Mouse (Mus musculus) ES-E14 (cell line): Measurements from ENCODE around the gene Emp3. TPM values are rescaled to one million over a fixed set of nuclear protein-coding genes. Genes with fewer than 3 reads are reported as not detected.
"Not testable (repeated sequence)": the region's sequence is repeated elsewhere in the genome, so short reads cannot be mapped to it uniquely, and the experiment has no call there.

Experiments
- DNase-seq: peaks from one replicate; pipeline ENCODE4 v3.0.0-alpha.2; 2013; ENCODE audit warnings: low read depth, low spot score
- H3K27ac ChIP-seq: 2 replicates; pipeline ENCODE4 v1.5.1; 2012; ENCODE audit warnings: low read depth, mild to moderate bottlenecking, low read length, moderate library complexity, mixed read lengths; ENCODE audit not compliant: poor library complexity, insufficient read depth, severe bottlenecking
- H3K36me3 ChIP-seq: 2 replicates; pipeline ENCODE4 v1.6.1; 2012; ENCODE audit warnings: mild to moderate bottlenecking, low read length, moderate library complexity, mixed read lengths; ENCODE audit not compliant: control insufficient read depth, poor library complexity, insufficient read depth, severe bottlenecking
- H3K4me1 ChIP-seq, 2 experiments: fragments of 150-350 bp in 1 of 2; sonication (generic) in 1 of 2; 2 replicates each; pipeline ENCODE4 v1.6.1; 2012; ENCODE audit warnings: low read length in 2 of 2, mild to moderate bottlenecking in 1 of 2, mixed read lengths in 1 of 2; ENCODE audit not compliant: control insufficient read depth in 2 of 2, insufficient read depth in 2 of 2, poor library complexity in 1 of 2
- H3K4me3 ChIP-seq, 2 experiments: fragments of 150-350 bp in 1 of 2; sonication (generic) in 1 of 2; 2 replicates each; pipeline ENCODE4 v1.5.1; 2012; ENCODE audit warnings: low read length in 2 of 2, low read depth in 1 of 2, mild to moderate bottlenecking in 1 of 2, mixed read lengths in 1 of 2; ENCODE audit not compliant: insufficient read depth in 1 of 2, poor library complexity in 1 of 2, severe bottlenecking in 1 of 2
- H3K9ac ChIP-seq: 2 replicates; pipeline ENCODE4 v1.6.1; 2012; ENCODE audit warnings: low read depth, mild to moderate bottlenecking, low read length, mixed read lengths; ENCODE audit not compliant: poor library complexity, insufficient read depth, severe bottlenecking
- H3K9me3 ChIP-seq: fragments of 150-350 bp; sonication (generic); 2 replicates; pipeline ENCODE4 v1.6.1; 2012; ENCODE audit warnings: low read depth, mild to moderate bottlenecking, low read length; ENCODE audit not compliant: control insufficient read depth, insufficient read depth
- CHD2 ChIP-seq: IDR thresholded peaks from 2 replicates; pipeline ENCODE4 v1.6.1; 2014; ENCODE audit warnings: mild to moderate bottlenecking, low read depth, low read length, inconsistent platforms
- HCFC1 ChIP-seq: IDR thresholded peaks from 2 replicates; pipeline ENCODE4 v1.6.1; 2012; ENCODE audit warnings: low read length, inconsistent platforms, borderline replicate concordance; ENCODE audit not compliant: insufficient read depth
- MAFK ChIP-seq: IDR thresholded peaks from 2 replicates; pipeline ENCODE4 v1.6.1; 2014; ENCODE audit warnings: mild to moderate bottlenecking, low read depth, low read length, inconsistent platforms; ENCODE audit not compliant: insufficient read depth
- ZC3H11A ChIP-seq: IDR thresholded peaks from 2 replicates; pipeline ENCODE4 v1.6.1; 2012; ENCODE audit warnings: low read depth, mild to moderate bottlenecking, inconsistent platforms, low read length, borderline replicate concordance
- ZNF384 ChIP-seq: IDR thresholded peaks from 2 replicates; pipeline ENCODE4 v1.6.1; 2012; ENCODE audit warnings: low read depth, low read length, inconsistent platforms
- in situ Hi-C, 2 experiments: fragments of 600-800 bp; cut with MboI; formaldehyde crosslinking; loops; one replicate each; pipeline ENCODE4 v1.15.1; 2025; ENCODE audit warnings: low sequenced_read_pairs in 2 of 2, inconsistent platforms in 1 of 2; ENCODE audit not compliant: unreplicated experiment in 2 of 2
- total RNA-seq: library from RNA; depleted of rRNA; stranded (reverse); fragments of 300-350 nt; gene quantifications from 2 replicates; pipeline ENCODE4 v1.2.3, GENCODE M21; 2012

The Emp3 gene
- total RNA-seq, 1 experiment = 56.5 TPM

GRCm38 (mm10) chr7:45939836-45940235 lies 18.6 kb upstream of the Emp3 start:
- H3K27ac ChIP-seq = no peak overlapping the region
- no peaks in the 10 kb centered on the region for H3K9me3 ChIP-seq
- DNase-seq = no peak
- H3K9ac ChIP-seq = no peak overlapping the region
- H3K4me1 ChIP-seq = no peaks in the 10 kb centered on the region
- H3K36me3 ChIP-seq = peaks cover 7% of the 10 kb centered on the region; the same call in 1 of the 2 replicates
- no peak for TF ChIP-seq HCFC1
- H3K4me3 ChIP-seq = no peak overlapping the region
- in situ Hi-C loops = loop anchor here (5.0 to 25.0 kb wide), 2 partner anchors 67 to 203 kb away; partner anchors contain the start of gene Spaca4 (in 1 of the 2)

- no peak overlapping the region for H3K4me3 ChIP-seq
- H3K36me3 ChIP-seq = peaks cover 7% of the 10 kb centered on the region; the same call in 1 of the 2 replicates
- TF ChIP-seq ZNF384 (no peak), MAFK (no peak), ZC3H11A (no peak)
- no peak overlapping the region for H3K9ac ChIP-seq
- no peak overlapping the region for H3K27ac ChIP-seq
- in situ Hi-C loops = loop anchor here in 1 of 2 experiments (25.0 kb wide), 1 partner anchor 198 kb away; the partner anchor contains the start of gene Spaca4
- no peak for DNase-seq
- no peaks in the 10 kb centered on the region for H3K4me1 ChIP-seq
- no peaks in the 10 kb centered on the region for H3K9me3 ChIP-seq
Measured at GRCm38 (mm10) chr7:45935114-45935513, 13.9 kb upstream of the Emp3 start.

- H3K9ac ChIP-seq, H3K4me3 ChIP-seq, H3K27ac ChIP-seq, DNase-seq, H3K36me3 ChIP-seq, H3K9me3 ChIP-seq, H3K4me1 ChIP-seq: not testable (repeated sequence)
- in situ Hi-C loops = loop anchor here in 1 of 2 experiments (25.0 kb wide), 1 partner anchor 196 kb away; the partner anchor contains the start of gene Spaca4
Measured at GRCm38 (mm10) chr7:45933766-45934165, 12.6 kb upstream of the Emp3 start.

- Histone ChIP-seq H3K9me3 (no peaks in the 10 kb centered on the region), H3K36me3 (peaks cover 3% of the 10 kb centered on the region; the same call in 1 of the 2 replicates), H3K4me1 (no peaks in the 10 kb centered on the region), H3K4me3 (peak overlapping the region; percentile 62 to 65; a peak in 2 of 4 replicates), H3K9ac (no peak overlapping the region), H3K27ac (no peak overlapping the region)
- DNase-seq = no peak
- TF ChIP-seq CHD2 (no peak), ZNF384 (no peak), MAFK (no peak), ZC3H11A (no peak), HCFC1 (no peak)
- in situ Hi-C loops = loop anchor here (10.0 to 25.0 kb wide), 2 partner anchors 185 to 192 kb away; partner anchors contain the start of gene Spaca4 (in 1 of the 2)
Measured at GRCm38 (mm10) chr7:45929688-45930087, 8.5 kb upstream of the Emp3 start.

GRCm38 (mm10) chr7:45928626-45929295 lies 7.6 kb upstream of the Emp3 start:
- Histone ChIP-seq H3K4me1 (no peaks in the 10 kb centered on the region), H3K4me3 (peak overlapping the region; percentile 62 to 65), H3K9ac (peak overlapping the region; percentile 48), H3K36me3 (peaks cover 3% of the 10 kb centered on the region; the same call in 1 of the 2 replicates), H3K9me3 (no peaks in the 10 kb centered on the region), H3K27ac (peak overlapping the region; percentile 1; the same call in 1 of the 2 replicates)
- in situ Hi-C loops = loop anchor here (10.0 to 25.0 kb wide), 2 partner anchors 184 to 191 kb away; partner anchors contain the start of gene Spaca4 (in 1 of the 2)
- TF ChIP-seq HCFC1 (no peak), ZC3H11A (no peak), ZNF384 (no peak), MAFK (no peak), CHD2 (no peak)
- no peak for DNase-seq
